Mouse (Mus musculus): ENCODE data around the gene Mad1l1.

Mad1l1 gene

GRCm38 (mm10) chr5:140006861-140007260 lies 314.5 kb downstream of the Mad1l1 start:
- no peak for DNase-seq (ENCODE audit: low spot score)

GRCm38 (mm10) chr5:140002541-140002940 lies 318.8 kb downstream of the Mad1l1 start:
- DNase-seq (ENCODE audit: low spot score), result no peak

- DNase-seq (ENCODE audit: low spot score), result peak; percentile 72
Observed at GRCm38 (mm10) chr5:139998916-139999315, 322.4 kb downstream of the Mad1l1 start.

- peak; percentile 86 for DNase-seq (ENCODE audit: low spot score)
Observed at GRCm38 (mm10) chr5:139998321-139998720, 323.0 kb downstream of the Mad1l1 start.

GRCm38 (mm10) chr5:139991531-139991930 lies 329.8 kb downstream of the Mad1l1 start:
- no peak for DNase-seq (ENCODE audit: low spot score)

GRCm38 (mm10) chr5:139985073-139985746 lies 336.1 kb downstream of the Mad1l1 start:
- DNase-seq (ENCODE audit: low spot score), result no peak

GRCm38 (mm10) chr5:139981976-139982375 lies 339.4 kb downstream of the Mad1l1 start:
- DNase-seq (ENCODE audit: low spot score), result peak; percentile 53

- no peak for DNase-seq (ENCODE audit: low spot score)
Observed at GRCm38 (mm10) chr5:139979371-139979770, 342.0 kb downstream of the Mad1l1 start.

GRCm38 (mm10) chr5:139978525-139979276 lies 342.7 kb downstream of the Mad1l1 start:
- no peak for DNase-seq (ENCODE audit: low spot score)

- no peak for DNase-seq (ENCODE audit: low spot score)
Observed at GRCm38 (mm10) chr5:139977476-139977875, 343.9 kb downstream of the Mad1l1 start.

GRCm38 (mm10) chr5:139976584-139976983 lies 344.8 kb downstream of the Mad1l1 start:
- no peak for DNase-seq (ENCODE audit: low spot score)

- peak; percentile 75 for DNase-seq (ENCODE audit: low spot score)
Observed at GRCm38 (mm10) chr5:139970186-139970631, 351.1 kb downstream of the Mad1l1 start.

- DNase-seq (ENCODE audit: low spot score), result peak; percentile 40
Observed at GRCm38 (mm10) chr5:139969151-139969948, 352.0 kb downstream of the Mad1l1 start.

GRCm38 (mm10) chr5:139965596-139965995 lies 355.8 kb downstream of the Mad1l1 start:
- DNase-seq (ENCODE audit: low spot score), result no peak

GRCm38 (mm10) chr5:139964391-139964790 lies 357.0 kb downstream of the Mad1l1 start:
- DNase-seq (ENCODE audit: low spot score), result peak; percentile 49

- no peak for DNase-seq (ENCODE audit: low spot score)
Observed at GRCm38 (mm10) chr5:139959741-139960140, 361.6 kb downstream of the Mad1l1 start.

Measured in MN1 (cell line).